Mouse (Mus musculus) left cerebral cortex, adult 2 months (tissue): Measurements from ENCODE around the gene Epb41. TPM values are rescaled to one million over a fixed set of nuclear protein-coding genes. Genes with fewer than 3 reads are reported as not detected.

Experiments used
- DNase-seq, 2 experiments: peaks; one replicate each; pipeline ENCODE4 v3.0.0; 2021 to 2022; ENCODE audit warnings: low spot score in 2 of 2, mixed read lengths in 1 of 2; ENCODE audit errors: extremely low spot score in 1 of 2
- H3K27ac ChIP-seq: fragments of 200-600 bp; 2 replicates; pipeline ENCODE4 v1.8.1; 2022
- H3K4me3 ChIP-seq: fragments of 200-600 bp; 2 replicates; pipeline ENCODE4 v1.8.1; 2022
- CTCF ChIP-seq: fragments of 200-600 bp; IDR thresholded peaks from 2 replicates; pipeline ENCODE4 v1.8.1; 2022; ENCODE audit warnings: antibody characterized with exemption, mild to moderate bottlenecking, moderate library complexity
- intact Hi-C: fragments of 180-260 bp; cut with DNase I; formaldehyde crosslinking; loops from one replicate; pipeline ENCODE4 v1.15.1; 2025
- total RNA-seq, 2 experiments: library from RNA; stranded (reverse); gene quantifications; 2 replicates each; pipeline ENCODE4 v1.2.3; 2021

Gene Epb41
- total RNA-seq, 2 experiments from 2014 or later = 40.7 to 41.7 TPM

DNA sequence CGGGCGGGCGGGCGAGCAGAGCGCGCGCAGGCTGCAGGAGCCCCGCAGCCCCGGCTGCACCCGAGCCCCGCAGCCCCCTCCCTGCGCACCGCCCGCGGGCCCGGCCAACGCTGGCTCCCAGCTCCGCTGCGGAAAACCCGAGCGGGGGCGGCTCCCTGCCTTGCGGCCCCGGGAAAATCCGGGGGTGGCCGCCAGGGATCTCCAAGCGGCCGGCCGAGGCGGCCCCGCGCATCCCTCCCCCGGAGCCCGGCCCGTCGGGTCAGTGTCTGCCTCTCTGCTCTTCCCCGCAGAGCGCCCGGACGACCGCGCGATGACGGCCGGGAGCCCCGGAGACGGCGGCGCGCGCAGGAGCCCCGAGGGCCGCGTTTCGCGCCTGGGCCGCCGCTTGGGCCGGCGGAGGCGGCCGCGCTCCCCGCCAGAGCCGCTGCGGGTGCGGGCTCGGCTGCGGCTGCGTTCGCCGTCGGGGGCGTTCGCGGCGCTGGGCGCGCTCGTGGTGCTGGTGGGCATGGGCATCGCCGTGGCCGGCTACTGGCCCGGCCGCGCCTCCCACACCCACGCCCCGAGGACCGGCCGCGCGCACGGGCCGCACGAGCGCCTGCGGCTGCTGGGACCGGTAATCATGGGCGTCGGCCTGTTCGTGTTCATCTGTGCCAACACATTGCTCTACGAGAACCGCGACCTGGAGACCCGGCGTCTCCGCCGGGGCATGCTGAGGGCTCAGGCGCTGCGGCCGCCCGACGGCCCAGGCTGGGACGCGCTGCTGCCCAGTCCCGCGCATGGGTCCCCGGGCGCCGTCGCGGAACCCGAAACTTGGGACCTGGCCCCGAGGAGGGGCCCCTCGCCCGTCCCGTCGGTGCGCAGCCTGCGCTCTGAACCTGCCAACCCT lies 153.4 kb downstream of the Epb41 start, which contains the start of gene Tmem200b:
Gene Tmem200b (plus strand): TSS at position 311 of the 886 bp plus-strand sequence.
- Histone ChIP-seq H3K27ac (peak within 1 kb of the TSS; percentile 76), H3K4me3 (peak within 1 kb of the TSS; percentile 54)
- peak; percentile 60 to 66 for DNase-seq
- TF ChIP-seq CTCF = no peak
- intact Hi-C loops = no loop called here

DNA sequence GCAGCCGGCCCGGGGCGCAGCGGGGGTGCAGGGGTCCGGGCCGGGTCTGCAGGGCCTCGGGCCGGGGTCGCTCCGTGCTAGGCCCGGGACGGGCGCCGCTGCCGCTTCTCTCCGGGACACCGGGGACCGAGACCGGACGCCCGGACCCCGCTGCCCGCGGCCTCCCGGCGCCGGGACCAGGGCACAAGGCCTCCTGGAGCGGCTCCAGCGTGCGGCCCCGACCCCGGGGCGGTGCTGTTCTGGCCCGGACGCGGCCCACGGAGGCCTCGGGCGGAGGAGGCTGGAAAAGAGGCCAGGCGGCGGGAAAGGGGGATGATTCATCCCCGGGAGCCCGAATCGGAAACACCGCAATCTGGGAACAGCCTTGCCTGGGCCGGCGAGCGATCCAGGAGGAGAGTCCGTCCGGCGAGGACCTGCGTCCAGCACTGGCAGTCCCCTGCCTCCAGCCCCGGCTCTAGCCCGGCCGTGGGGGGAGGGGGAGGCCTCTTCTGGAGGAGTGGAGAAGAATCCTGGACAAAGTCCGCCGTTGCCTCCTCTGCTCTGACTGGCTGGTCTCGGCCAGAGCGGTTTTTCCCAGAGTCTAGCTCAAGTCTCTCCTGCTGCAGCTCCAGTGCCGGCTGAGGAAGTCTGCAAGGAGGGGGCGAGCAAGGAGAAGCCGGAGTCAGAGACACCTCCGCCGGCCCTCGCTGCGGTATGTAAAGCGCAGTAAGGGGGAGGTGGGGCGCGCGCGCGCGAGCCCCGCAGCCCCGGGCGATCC lies 154.3 kb downstream of the Epb41 start:
- DNase-seq = peak; percentile 41 to 65
- no peak for TF ChIP-seq CTCF
- peak overlapping the region; percentile 76 for H3K27ac ChIP-seq
- intact Hi-C loops = no loop called here
- H3K4me3 ChIP-seq = peak overlapping the region; percentile 54

GRCm38 (mm10) chr4:131920141-131920594 lies 155.0 kb downstream of the Epb41 start:
- intact Hi-C loops = no loop called here
- H3K4me3 ChIP-seq = peak overlapping the region; percentile 31
- DNase-seq = peak in 1 of 2 experiments; percentile 21
- TF ChIP-seq CTCF = no peak
- H3K27ac ChIP-seq = peak overlapping the region; percentile 66

DNA sequence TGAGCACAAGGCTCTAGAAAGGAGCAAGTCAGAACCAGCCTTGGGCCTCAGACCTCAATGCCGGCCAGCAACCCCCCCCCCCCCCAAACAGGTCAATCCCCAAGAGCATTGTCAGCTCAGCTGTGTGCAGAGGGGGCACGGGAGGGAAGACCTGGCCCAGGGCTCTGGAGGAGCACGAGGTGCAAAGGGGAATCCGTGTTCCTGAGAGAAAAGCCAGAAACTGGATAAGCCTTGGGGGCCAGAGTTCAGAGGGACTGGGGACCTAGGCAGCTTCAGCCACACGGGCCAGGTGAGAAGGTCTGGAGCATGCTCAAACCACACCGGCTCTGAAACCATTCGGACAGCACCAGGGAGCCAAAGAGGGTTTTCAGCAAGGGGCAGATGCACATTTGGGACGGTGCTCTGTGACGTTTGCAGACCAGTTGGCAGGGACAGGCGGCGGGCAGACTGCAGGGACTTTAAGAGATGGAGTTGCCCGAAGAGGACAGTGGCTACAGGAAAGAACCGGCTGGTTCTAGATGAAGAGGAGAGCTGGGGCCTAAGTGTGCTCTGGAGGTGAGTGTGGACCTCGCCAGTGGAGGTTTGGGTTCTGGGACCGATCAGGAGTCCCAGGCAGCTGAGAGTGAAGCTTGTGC lies 155.5 kb downstream of the Epb41 start:
- intact Hi-C loops = no loop called here
- Histone ChIP-seq H3K4me3 (peak overlapping the region; percentile 31), H3K27ac (peak overlapping the region; percentile 66)
- TF ChIP-seq CTCF = no peak
- DNase-seq = no peak

DNA sequence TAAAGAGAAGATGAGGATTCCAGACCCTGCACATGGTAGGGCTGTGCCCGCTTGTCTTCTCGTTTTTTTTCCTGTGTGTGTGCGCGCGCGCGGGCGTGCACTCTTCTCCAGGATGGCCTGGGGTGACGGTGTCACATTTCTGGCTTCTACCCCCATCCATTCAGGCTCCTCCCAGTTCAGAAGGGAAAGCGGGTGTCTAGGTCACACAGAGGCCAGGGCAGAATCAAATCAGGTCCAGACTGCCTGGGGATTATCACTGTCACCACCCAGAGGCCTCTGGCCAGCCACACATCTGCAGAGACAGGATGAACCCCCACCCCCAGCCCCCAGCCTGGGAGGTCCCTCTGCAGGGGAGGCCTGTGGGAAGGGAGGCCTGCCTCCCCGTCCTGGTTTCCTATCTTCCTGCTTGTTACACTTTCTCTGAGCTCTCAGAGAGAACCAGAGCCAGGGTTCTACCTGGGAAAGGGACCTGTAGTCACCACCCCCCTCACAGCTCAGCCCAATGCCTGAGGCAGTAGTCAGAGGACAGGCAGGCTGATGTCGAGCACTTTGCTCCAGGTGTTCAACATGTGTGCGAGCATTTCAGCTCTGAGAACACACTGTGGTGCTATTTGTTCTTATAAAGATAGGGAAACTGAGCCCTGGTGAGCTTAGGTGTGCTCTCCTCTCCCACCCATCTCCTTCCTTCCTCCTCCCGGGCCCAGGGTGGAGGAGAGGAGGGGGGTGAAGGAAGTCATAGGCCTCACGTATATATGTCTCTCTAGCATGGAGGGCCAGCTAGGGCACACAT lies 156.2 kb downstream of the Epb41 start:
- Histone ChIP-seq H3K4me3 (no peak overlapping the region), H3K27ac (no peak overlapping the region)
- TF ChIP-seq CTCF = no peak
- intact Hi-C loops = no loop called here
- DNase-seq = no peak

- H3K4me3 ChIP-seq = no peak overlapping the region
- intact Hi-C loops = no loop called here
- no peak overlapping the region for H3K27ac ChIP-seq
- TF ChIP-seq CTCF = no peak
- DNase-seq = no peak
These were observed 157.0 kb downstream of the Epb41 start for GRCm38 (mm10) chr4:131918026-131918533.

DNA sequence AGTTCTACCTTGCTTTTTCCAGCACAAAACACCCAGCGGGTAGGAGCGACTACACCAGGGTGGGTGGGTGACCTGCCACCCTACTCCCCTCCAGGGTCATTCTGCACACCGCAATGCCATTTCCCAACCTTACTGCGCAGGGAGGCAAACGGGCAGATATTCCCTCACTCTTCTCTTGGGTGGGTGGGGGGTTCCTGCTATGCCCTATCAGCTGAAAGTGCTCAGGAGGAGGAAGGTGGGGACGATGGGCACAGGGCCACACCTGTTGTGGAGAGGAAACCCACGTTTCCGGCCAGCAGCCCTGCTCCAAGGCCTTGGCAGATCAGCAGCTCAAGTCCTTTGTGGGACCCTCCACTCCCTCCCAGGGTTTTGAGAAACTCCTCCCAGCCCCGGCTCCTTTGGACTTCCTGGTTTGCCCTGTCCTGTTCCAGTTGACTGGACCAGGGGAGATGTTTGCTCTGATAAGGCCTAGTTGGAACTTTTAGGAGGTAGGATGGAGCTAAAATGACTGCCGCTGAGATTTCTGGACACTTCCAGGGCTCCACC lies 158.0 kb downstream of the Epb41 start:
- no peak overlapping the region for H3K27ac ChIP-seq
- intact Hi-C loops = loop anchor here (2.0 kb wide), 2 partner anchors 52 to 160 kb away; no protein-coding TSS in a partner anchor
- TF ChIP-seq CTCF = no peak
- no peak overlapping the region for H3K4me3 ChIP-seq
- no peak for DNase-seq

DNA sequence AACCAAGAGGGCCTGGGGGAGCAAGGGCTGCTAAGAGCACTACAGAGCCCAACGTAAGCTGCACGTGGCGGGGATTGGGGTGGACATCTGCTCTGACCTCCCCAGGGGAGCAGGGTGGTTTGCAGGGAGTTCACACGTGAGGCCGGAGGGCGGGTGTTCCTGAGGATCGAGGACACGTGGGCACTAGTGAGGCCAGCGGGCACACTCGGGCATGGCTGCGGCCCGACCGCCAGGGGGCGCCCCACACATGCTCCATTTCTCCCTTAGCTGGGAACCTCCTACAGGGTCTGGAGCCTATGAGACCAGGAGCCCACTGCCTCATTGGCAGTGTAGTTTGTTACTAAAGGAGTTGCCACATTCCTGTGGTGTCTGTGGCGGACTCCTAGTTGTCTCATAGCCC lies 158.7 kb downstream of the Epb41 start:
- Histone ChIP-seq H3K4me3 (no peak overlapping the region), H3K27ac (no peak overlapping the region)
- TF ChIP-seq CTCF = peak; percentile 97
- DNase-seq = peak; percentile 68 to 82
- intact Hi-C loops = loop anchor here (2.0 kb wide), 2 partner anchors 52 to 160 kb away; no protein-coding TSS in a partner anchor

- DNase-seq = no peak
- no peak for TF ChIP-seq CTCF
- intact Hi-C loops = loop anchor here (2.0 kb wide), 2 partner anchors 53 to 161 kb away; no protein-coding TSS in a partner anchor
- no peak overlapping the region for H3K27ac ChIP-seq
- H3K4me3 ChIP-seq = no peak overlapping the region
These were observed 159.2 kb downstream of the Epb41 start for GRCm38 (mm10) chr4:131915821-131916328.

DNA sequence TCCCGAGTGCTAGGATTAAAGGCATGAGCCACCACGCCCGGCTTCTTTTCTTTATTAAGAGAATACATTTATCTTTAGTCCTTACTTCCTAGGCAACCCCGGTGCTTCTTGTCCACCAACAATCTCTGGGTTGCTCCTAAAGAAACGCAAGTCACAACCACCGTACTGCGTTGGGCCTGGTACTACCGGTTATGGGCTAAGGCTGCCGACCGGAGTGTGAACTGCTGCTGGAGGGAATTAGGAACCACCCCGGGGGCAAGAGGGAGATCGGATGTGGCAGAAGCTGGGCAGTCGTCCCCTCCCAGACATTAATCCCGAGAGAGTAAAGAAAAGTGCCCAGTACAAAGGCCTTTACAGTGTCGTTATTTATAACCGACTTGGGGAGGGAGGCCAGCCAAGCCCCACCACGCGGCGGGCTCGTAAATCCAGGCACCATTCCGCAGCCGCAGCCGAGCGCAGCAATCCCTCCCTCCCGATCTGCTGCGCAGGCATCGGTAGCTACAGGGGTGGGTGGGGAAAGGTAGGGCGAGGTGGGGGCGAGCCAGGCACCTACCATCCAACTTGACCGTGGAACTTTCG lies 160.1 kb downstream of the Epb41 start:
- no peak for TF ChIP-seq CTCF
- DNase-seq = no peak
- intact Hi-C loops = no loop called here
- no peak overlapping the region for H3K27ac ChIP-seq
- H3K4me3 ChIP-seq = peak overlapping the region; percentile 34
